Mouse (Mus musculus) left cerebral cortex, adult 8-10 months (tissue): ENCODE results near the gene Nxpe3. TPM values are rescaled to one million over a fixed set of nuclear protein-coding genes. Genes with fewer than 3 reads are reported as not detected.
"Not testable (repeated sequence)": the region's sequence is repeated elsewhere in the genome, so short reads cannot be mapped to it uniquely, and the experiment has no call there.

Experiments
- DNase-seq, 2 experiments: peaks; one replicate each; pipeline ENCODE4 v3.0.0; 2022; ENCODE audit warnings: low spot score in 2 of 2
- total RNA-seq, 4 experiments: library from RNA; stranded (reverse); gene quantifications; 2 replicates each; pipeline ENCODE4 v1.2.4; 2022

Nxpe3 gene
- total RNA-seq, 4 experiments from 2014 or later, result 11.3 to 13.0 (median 11.6) TPM

GRCm38 (mm10) chr16:55890346-55891136, 4.5 kb downstream of the Nxpe3 start:
- DNase-seq, result no peak

GRCm38 (mm10) chr16:55889451-55889850, 5.6 kb downstream of the Nxpe3 start:
- DNase-seq, result no peak

GRCm38 (mm10) chr16:55888584-55888960, 6.5 kb downstream of the Nxpe3 start:
- DNase-seq, result no peak

- no peak for DNase-seq
Measured at GRCm38 (mm10) chr16:55887814-55888583, 7.1 kb downstream of the Nxpe3 start.

GRCm38 (mm10) chr16:55884246-55884645, 10.8 kb downstream of the Nxpe3 start:
- no peak for DNase-seq

GRCm38 (mm10) chr16:55876025-55876424, 19.1 kb downstream of the Nxpe3 start:
- DNase-seq, result no peak

- no peak for DNase-seq
Measured at GRCm38 (mm10) chr16:55863832-55864231, 31.3 kb downstream of the Nxpe3 start.

GRCm38 (mm10) chr16:55863149-55863815, 31.8 kb downstream of the Nxpe3 start:
- no peak for DNase-seq

GRCm38 (mm10) chr16:55861104-55861503, 34.0 kb downstream of the Nxpe3 start:
- DNase-seq, result peak in 1 of 2 experiments; percentile 39

- not testable (repeated sequence) for DNase-seq
Measured at GRCm38 (mm10) chr16:55859421-55859820, 35.7 kb downstream of the Nxpe3 start.

GRCm38 (mm10) chr16:55858465-55858864, 36.6 kb downstream of the Nxpe3 start:
- DNase-seq, result peak in 1 of 2 experiments; percentile 46

- peak in 1 of 2 experiments; percentile 33 for DNase-seq
Measured at GRCm38 (mm10) chr16:55852943-55853727, 42.0 kb downstream of the Nxpe3 start.

GRCm38 (mm10) chr16:55852515-55852914, 42.6 kb downstream of the Nxpe3 start:
- DNase-seq, result no peak

GRCm38 (mm10) chr16:55850485-55850884, 44.6 kb downstream of the Nxpe3 start:
- no peak for DNase-seq

GRCm38 (mm10) chr16:55847679-55848078, 47.4 kb downstream of the Nxpe3 start:
- no peak for DNase-seq

GRCm38 (mm10) chr16:55844847-55845246, 50.2 kb downstream of the Nxpe3 start:
- no peak for DNase-seq

GRCm38 (mm10) chr16:55843919-55844318, 51.2 kb downstream of the Nxpe3 start:
- DNase-seq, result no peak

- no peak for DNase-seq
Measured at GRCm38 (mm10) chr16:55843134-55843533, 52.0 kb downstream of the Nxpe3 start.

GRCm38 (mm10) chr16:55841506-55841905, 53.6 kb downstream of the Nxpe3 start:
- DNase-seq, result no peak

GRCm38 (mm10) chr16:55838510-55839474, 56.3 kb downstream of the Nxpe3 start, which contains the start of gene Nfkbiz:
TSS of gene Nfkbiz (minus strand) at chr16:55838899.
- peak; percentile 54 to 74 for DNase-seq
